Mouse (Mus musculus): ENCODE results near the gene Slf2. TPM values are rescaled to one million over a fixed set of nuclear protein-coding genes. Genes with fewer than 3 reads are reported as not detected.

Gene Slf2
- polyA plus RNA-seq, 1 experiment, result 7.7 TPM

DNA sequence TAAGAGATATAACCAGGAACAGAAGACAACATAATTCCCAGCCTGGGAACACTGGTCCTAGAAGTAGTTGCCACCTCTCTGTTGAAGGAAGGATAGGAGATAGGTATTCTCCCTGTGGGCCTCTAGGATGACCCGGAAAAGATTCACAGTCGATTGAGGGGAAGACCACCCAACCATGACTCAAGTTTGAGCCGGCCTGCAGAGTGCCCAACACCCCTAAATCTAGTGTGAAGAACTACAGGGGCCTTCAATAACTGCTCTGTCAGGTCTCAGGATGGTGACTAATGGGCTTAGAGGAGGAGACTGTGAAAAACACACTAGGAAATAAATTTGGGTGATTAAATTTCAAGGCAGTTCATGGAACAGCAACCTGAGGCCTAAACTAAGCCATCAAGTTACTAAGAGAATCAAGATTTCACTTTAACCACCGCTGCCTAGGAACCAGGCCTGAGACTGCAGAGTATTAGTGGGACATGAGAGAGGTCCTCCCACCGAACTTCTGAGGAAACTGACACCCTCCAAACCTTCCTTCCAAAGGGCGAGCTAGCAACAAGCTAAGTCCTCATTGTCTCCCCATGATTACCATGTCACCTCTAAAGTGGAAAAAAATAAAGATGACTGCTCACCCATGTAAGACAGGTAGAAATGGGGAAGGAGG lies 27.5 kb upstream of the Slf2 start:
- TF ChIP-seq CTCF (IDR thresholded peaks at IDR 0.05; ENCODE audit: control insufficient read depth, insufficient read depth, low read length) (no peak), POLR2A (IDR thresholded peaks at IDR 0.05; ENCODE audit: borderline replicate concordance, control insufficient read depth, low read depth, low read length) (no peak)
- WGBS, result 75% methylated on average over 6 of the region's 6 CpGs
- no peak overlapping the region for H3K27ac ChIP-seq (ENCODE audit: control insufficient read depth, insufficient read depth, low read depth, low read length, poor library complexity)

DNA sequence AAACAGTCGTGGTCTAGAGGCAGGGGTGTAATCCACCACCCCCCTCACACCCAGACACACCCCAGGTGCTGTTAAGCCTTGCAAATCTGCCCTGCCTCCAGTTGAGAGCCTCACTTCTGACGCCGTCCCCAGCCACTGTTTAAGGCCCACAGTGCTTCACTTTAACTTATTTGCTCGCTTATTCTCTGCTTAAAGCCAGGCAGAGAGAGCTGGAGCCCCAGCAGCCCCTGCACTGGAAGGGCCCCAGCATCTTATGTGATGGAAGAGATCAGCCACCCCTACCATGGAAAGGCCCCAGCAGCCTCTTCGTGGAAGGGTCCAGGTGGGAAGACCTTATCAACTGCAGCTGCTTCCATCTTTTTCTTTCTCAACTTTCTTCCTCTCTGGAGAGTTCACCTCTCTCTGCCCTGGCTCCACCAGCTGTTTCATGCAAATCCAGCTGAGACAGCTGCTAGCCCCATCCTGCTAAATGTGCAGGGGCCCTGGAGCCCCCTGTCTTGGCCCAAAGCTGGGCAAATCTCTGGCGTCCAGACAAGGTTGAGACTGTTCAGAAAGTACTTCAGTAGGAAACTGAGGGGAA lies 26.7 kb upstream of the Slf2 start:
- TF ChIP-seq POLR2A (IDR thresholded peaks at IDR 0.05; ENCODE audit: borderline replicate concordance, control insufficient read depth, low read depth, low read length), result no peak
- no peak for TF ChIP-seq CTCF (IDR thresholded peaks at IDR 0.05; ENCODE audit: control insufficient read depth, insufficient read depth, low read length)
- 66% methylated on average over 6 of the region's 6 CpGs for WGBS

More for the DNA sequence above, 27.5 kb upstream of the Slf2 start:
- Histone ChIP-seq H3K4me3 (replicated peaks; ENCODE audit: control insufficient read depth, low read depth, low read length) (no peak overlapping the region), H3K4me1 (ENCODE audit: control insufficient read depth, insufficient read depth, low read length) (no peaks in the 10 kb centered on the region; the same call in 1 of the 2 replicates)

DNA sequence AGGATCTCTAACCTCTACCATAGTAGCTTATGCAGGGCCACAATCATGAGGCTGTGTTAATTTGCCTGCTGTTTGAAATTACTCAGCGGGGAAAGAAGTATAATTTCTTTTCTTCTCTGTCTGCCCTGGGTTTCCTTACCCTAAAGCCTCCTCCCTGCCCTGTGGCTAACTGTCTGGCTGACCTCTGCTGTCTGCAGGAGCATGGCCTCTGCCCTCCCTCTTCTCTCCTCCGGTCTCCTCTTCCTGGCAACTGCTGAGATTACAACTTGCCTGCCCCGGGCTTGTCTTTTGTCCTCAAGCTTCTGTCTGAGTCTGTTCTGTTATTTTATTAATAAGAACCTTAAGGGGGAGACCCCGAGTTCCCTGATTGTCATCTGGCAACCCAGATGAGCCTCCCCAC lies 25.6 kb upstream of the Slf2 start:
- 61% methylated on average over 4 of the region's 4 CpGs for WGBS
- Histone ChIP-seq H3K4me3 (replicated peaks; ENCODE audit: control insufficient read depth, low read depth, low read length) (no peak overlapping the region), H3K4me1 (ENCODE audit: control insufficient read depth, insufficient read depth, low read length) (no peaks in the 10 kb centered on the region; the same call in 1 of the 2 replicates), H3K27ac (ENCODE audit: control insufficient read depth, insufficient read depth, low read depth, low read length, poor library complexity) (no peak overlapping the region)
- TF ChIP-seq CTCF (IDR thresholded peaks at IDR 0.05; ENCODE audit: control insufficient read depth, insufficient read depth, low read length) (no peak), POLR2A (IDR thresholded peaks at IDR 0.05; ENCODE audit: borderline replicate concordance, control insufficient read depth, low read depth, low read length) (no peak)

More for the DNA sequence above, 26.7 kb upstream of the Slf2 start:
- Histone ChIP-seq H3K4me1 (ENCODE audit: control insufficient read depth, insufficient read depth, low read length) (no peaks in the 10 kb centered on the region; the same call in 1 of the 2 replicates), H3K27ac (ENCODE audit: control insufficient read depth, insufficient read depth, low read depth, low read length, poor library complexity) (no peak overlapping the region), H3K4me3 (replicated peaks; ENCODE audit: control insufficient read depth, low read depth, low read length) (no peak overlapping the region)

DNA sequence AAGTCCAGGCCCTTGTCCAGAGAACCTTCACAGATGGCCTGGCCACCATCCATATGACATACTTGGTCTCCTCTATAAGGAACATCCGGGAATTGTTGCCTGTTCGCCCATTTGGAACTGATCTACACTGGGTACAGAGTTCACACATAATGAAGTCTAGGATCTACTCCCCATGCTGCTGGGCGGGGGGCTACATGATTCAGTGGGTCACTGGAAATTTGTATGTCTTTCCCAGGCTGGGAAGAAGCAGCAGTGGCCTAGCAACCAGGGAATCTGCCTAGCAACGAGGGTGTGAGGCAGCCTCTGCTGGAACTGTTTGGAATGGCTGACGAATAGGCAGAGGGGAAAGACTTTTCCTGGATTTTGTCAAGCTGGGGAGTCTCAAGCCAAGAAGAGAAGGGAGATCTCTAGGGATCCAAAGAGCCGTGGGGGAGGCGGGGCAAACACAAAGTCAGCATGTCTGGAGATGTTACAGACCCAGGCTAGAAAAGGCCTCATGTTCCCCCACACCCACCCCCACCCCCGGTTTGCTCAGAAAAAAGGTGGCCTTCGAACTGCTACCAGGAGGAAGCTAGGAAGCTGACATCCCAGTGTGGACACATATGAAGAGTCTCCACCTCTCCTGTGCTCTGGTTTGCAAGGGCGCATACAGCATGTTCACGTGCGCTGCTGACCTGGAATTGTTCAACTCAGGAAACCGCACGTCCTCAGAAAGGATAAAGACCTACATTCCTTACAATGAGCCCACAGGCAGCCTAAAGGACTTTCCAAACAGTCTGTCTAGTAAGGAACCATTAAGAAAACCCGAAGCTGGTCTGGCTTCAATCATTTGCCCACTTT lies 22.9 kb upstream of the Slf2 start:
- H3K4me1 ChIP-seq (ENCODE audit: control insufficient read depth, insufficient read depth, low read length), result no peaks in the 10 kb centered on the region; the same call in 1 of the 2 replicates
- no peak for TF ChIP-seq POLR2A (IDR thresholded peaks at IDR 0.05; ENCODE audit: borderline replicate concordance, control insufficient read depth, low read depth, low read length)
- TF ChIP-seq CTCF (IDR thresholded peaks at IDR 0.05; ENCODE audit: control insufficient read depth, insufficient read depth, low read length), result no peak
- no peak overlapping the region for H3K4me3 ChIP-seq (replicated peaks; ENCODE audit: control insufficient read depth, low read depth, low read length)
- no peak overlapping the region for H3K27ac ChIP-seq (ENCODE audit: control insufficient read depth, insufficient read depth, low read depth, low read length, poor library complexity)
- WGBS, result 69% methylated on average over 15 of the region's 15 CpGs

DNA sequence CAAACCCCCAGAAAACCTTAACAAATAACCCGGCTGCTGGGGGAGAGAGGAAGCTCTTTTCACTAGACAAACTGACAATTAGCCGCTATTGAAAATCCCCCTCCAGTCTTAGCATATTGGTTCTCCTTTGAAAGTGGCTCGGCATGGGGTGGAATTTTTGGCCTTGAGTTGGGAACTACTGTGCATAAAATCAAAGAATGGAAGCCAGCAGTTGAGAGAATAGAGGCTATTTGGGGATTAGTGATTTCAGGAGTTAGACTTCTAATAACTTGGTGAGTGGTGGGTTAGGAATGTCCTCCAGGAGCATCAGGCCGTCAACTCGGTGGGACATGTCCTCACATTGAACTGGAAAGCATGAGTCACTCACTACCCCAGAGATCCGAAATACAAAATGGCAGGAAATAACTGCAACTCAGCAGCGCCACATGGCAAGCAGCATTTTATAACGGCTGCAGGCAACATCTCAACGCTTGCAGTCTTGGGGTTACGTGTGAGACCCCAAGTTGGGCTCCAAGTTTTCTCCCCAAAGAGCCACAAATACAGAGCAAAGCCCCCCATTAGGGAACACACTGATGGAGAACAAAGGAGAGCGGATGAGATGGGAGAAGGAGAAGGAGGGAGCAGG lies 22.0 kb upstream of the Slf2 start:
- no peak for TF ChIP-seq CTCF (IDR thresholded peaks at IDR 0.05; ENCODE audit: control insufficient read depth, insufficient read depth, low read length)
- TF ChIP-seq POLR2A (IDR thresholded peaks at IDR 0.05; ENCODE audit: borderline replicate concordance, control insufficient read depth, low read depth, low read length), result no peak
- H3K4me1 ChIP-seq (ENCODE audit: control insufficient read depth, insufficient read depth, low read length), result no peaks in the 10 kb centered on the region; the same call in 1 of the 2 replicates
- WGBS, result 70% methylated on average over 11 of the region's 11 CpGs
- H3K4me3 ChIP-seq (replicated peaks; ENCODE audit: control insufficient read depth, low read depth, low read length), result no peak overlapping the region
- H3K27ac ChIP-seq (ENCODE audit: control insufficient read depth, insufficient read depth, low read depth, low read length, poor library complexity), result no peak overlapping the region

DNA sequence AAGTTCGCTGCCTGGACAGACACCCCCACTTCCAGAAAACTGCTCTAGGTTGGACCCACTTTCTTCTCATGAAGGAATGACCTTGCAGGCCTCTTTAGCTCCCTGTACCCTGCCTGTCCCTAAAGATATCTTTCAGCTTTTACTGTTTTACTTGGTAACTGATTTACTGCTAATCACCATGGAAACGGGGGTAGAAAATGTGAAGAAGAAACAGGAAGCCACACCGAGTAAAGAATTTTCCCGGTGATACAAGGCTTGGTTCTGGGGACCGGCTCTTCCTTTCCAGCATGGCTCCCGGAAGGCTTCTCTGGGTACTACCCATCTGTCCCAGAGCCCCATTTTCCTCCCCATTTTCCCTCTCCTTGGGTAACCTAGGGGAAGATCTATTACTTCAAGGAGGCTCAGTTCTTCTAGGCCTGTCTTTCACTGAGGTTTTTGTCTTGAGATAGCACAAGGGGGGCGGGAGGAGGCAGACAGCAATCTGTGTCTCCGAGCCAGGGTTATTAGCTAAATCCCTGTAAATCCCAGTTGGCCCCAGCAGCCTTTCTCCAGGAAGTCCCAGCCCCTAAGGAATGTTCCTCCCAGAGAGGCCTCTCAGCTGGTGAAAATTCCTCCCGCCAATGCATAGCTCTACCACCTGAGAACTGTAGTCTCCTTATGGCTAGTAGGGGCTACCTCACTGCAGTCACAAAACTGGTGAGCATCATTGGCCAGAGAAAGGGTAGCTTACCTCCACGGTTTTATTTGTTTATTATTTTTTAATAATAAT lies 16.3 kb upstream of the Slf2 start:
- WGBS, result 45% methylated on average over 10 of the region's 10 CpGs
- TF ChIP-seq POLR2A (IDR thresholded peaks at IDR 0.05; ENCODE audit: borderline replicate concordance, control insufficient read depth, low read depth, low read length) (no peak), CTCF (IDR thresholded peaks at IDR 0.05; ENCODE audit: control insufficient read depth, insufficient read depth, low read length) (no peak)
- H3K27ac ChIP-seq (ENCODE audit: control insufficient read depth, insufficient read depth, low read depth, low read length, poor library complexity), result no peak overlapping the region

DNA sequence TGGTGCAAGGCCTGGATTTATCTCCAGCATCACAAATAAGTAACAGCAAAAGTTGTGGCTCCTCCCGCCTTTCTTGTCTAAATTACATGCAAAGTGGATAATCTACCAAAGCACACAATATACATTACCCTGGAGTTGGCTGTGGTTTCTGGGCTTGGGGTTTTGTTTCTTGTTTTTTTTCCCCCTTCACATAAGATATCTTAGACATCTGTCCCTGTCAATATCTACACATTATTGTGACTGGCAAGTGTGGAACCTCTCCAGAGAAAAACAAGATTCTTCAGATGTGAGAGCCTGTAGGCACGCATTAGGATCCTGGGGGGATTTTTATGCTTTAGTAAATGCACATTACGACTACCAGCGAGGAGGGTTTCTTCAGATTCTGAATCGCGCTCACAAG lies 12.8 kb upstream of the Slf2 start:
- WGBS, result 85% methylated on average over 6 of the region's 6 CpGs
- H3K4me3 ChIP-seq (replicated peaks; ENCODE audit: control insufficient read depth, low read depth, low read length), result no peak overlapping the region
- H3K4me1 ChIP-seq (ENCODE audit: control insufficient read depth, insufficient read depth, low read length), result no peaks in the 10 kb centered on the region
- TF ChIP-seq CTCF (IDR thresholded peaks at IDR 0.05; ENCODE audit: control insufficient read depth, insufficient read depth, low read length), result no peak
- TF ChIP-seq POLR2A (IDR thresholded peaks at IDR 0.05; ENCODE audit: borderline replicate concordance, control insufficient read depth, low read depth, low read length), result no peak
- no peak overlapping the region for H3K27ac ChIP-seq (ENCODE audit: control insufficient read depth, insufficient read depth, low read depth, low read length, poor library complexity)

More for the DNA sequence above, 16.3 kb upstream of the Slf2 start:
- no peaks in the 10 kb centered on the region for H3K4me1 ChIP-seq (ENCODE audit: control insufficient read depth, insufficient read depth, low read length)
- H3K4me3 ChIP-seq (replicated peaks; ENCODE audit: control insufficient read depth, low read depth, low read length), result no peak overlapping the region

Data from bone marrow, adult 2 months (tissue).